Mouse (Mus musculus): Measurements from ENCODE around the gene Tbc1d2.
"Not testable (repeated sequence)": the region's sequence is repeated elsewhere in the genome, so short reads cannot be mapped to it uniquely, and the experiment has no call there.

Tbc1d2 gene

DNA sequence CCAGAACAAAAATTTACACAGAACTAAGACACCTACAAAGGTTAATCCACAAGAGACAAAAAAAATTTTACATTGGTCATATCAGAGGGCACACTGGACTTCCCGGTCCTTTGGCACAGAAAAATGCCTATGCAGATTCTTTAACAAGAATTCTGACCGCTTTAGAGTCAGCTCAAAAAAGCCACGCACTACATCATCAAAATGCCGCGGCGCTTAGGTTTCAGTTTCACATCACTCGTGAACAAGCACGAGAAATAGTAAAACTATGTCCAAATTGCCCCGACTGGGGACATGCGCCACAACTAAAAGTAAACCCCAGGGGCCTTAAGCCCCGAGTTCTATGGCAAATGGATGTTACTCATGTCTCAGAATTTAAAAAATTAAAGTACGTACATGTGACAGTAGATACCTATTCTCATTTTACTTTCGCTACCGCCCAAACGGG, 69.2 kb downstream of the Tbc1d2 start:
- not testable (repeated sequence) for ATAC-seq (ENCODE audit: low TSS enrichment)

DNA sequence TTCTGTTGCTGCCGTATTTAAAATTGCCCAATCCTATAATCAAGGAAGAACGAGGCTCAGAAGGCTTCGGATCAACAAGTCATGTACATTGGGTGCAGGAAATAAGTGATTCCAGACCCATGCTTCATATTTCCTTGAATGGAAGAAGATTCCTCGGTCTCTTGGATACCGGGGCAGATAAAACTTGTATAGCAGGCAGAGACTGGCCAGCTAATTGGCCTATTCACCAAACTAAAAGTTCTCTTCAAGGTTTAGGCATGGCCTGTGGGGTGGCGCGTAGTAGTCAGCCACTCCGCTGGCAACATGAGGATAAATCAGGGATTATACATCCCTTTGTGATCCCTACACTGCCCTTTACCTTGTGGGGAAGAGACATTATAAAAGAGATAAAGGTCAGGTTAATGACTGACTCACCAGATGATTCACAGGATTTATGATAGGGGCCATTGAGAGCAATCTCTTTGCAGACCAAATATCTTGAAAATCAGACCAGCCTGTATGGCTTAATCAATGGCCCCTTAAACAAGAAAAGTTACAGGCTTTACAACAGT, 71.1 kb downstream of the Tbc1d2 start:
- ATAC-seq (ENCODE audit: low TSS enrichment) = not testable (repeated sequence)

DNA sequence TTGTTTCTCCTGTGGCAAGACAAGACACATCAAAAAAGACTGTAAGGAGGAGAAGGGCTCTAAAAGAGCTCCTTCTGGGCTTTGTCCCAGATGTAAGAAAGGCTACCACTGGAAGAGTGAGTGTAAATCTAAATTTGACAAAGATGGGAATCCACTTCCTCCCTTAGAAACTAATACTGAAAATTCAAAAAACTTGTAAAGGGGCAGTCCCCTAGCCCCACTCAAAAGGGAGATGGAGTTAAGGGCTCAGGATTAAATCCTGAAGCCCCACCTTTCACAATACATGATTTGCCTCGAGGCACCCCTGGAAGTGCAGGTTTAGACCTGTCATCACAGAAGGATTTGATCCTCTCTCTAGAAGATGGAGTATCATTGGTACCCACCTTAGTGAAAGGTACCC, 71.8 kb downstream of the Tbc1d2 start:
- no peak for ATAC-seq (ENCODE audit: low TSS enrichment)

DNA sequence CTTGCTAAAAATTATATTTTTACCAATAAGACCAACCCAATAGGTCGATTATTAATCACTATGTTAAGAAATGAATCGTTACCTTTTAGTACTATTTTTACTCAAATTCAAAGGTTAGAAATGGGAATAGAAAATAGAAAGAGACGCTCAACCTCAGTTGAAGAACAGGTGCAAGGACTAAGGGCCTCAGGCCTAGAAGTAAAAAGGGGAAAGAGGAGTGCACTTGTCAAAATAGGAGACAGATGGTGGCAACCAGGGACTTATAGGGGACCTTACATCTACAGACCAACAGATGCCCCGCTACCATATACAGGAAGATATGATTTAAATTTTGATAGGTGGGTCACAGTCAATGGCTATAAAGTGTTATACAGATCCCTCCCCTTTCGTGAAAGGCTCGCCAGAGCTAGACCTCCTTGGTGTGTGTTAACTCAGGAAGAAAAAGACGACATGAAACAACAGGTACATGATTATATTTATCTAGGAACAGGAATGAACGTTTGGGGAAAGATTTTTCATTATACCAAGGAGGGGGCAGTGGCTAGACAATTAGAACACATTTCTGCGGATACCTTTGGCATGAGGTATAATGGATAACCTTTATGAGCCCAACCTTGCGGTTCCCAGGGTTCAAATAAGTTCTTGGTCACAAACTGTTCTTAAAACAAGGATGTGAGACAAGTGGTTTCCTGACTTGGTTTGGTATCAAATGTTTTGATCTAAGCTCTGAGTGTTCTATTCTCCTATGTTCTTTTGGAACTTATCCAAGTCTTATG, 74.3 kb downstream of the Tbc1d2 start:
- not testable (repeated sequence) for ATAC-seq (ENCODE audit: low TSS enrichment)

DNA sequence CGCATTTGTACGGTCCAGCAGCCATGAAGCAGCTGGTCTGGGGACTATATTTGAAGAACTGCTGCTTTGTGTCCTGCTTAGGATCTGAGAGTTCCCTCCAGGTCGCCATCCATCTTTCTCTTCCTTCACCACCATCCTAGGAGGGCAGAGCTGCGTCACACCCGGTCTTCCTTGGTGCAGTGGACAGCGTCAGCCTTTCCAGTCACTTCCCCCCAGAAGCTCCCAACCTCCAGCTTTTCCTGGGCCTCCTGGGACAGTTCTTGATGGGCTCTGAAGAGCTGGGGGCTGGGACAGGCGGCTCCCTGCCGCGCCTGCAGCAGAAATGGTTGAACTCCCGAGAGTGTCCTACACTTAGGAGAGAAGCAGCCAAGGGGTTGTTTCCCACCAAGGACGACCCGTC, 75.2 kb downstream of the Tbc1d2 start:
- no peak for ATAC-seq (ENCODE audit: low TSS enrichment)

DNA sequence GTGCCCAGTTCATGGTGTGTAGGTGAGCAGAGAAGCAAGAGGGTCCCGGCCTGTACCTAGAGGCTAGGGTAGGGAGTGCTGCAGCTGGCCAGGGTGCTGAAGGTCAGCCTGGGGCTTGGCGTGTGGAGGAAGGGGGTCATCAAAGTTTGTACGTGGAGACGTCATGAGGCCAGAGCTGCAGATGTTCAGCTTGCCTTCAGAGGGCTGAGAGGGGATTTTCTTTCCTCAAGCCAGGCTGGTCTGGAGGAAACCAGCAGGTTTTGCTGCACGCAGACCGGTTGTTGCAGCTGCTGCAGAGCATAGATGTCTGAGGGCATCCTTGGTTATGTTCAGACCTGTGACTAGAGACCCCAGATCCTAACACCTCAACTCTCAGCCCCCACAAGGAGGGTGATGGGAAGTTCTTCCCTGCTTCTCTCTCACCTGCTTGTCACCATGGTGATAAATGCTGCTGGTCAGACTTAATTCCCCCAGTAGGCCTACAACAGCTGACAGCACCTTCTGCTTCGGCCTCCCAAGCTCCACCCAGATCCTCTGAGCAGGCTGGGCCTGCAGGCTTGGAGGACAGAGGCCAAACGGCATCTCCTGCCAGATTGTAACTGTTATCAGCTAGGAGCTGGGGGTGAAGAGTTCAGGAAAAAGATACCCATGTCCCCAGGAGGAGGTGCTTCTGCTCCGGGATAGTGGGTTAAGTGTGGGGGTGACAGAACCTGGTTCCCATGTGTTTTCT, 75.8 kb downstream of the Tbc1d2 start:
- ATAC-seq (ENCODE audit: low TSS enrichment) = no peak

DNA sequence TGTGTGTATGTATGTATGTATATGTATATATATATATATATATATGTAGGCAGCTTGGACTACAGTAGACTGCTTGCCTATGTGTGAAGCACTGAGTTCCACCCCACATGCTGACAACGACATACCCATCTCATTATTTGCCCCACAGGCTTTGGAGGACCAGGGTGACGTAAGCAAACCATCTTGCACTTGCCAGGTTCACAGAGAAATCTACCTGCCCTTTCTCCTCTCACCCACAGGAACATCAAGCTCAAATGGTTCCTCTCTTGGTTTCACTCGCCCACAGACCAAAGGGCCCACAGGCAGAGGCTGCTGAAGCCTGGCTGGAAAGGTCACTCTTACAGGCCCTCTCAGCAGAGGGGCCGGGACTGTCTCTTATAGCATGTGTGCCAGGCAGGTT, 77.4 kb downstream of the Tbc1d2 start:
- ATAC-seq (ENCODE audit: low TSS enrichment) = no peak

DNA sequence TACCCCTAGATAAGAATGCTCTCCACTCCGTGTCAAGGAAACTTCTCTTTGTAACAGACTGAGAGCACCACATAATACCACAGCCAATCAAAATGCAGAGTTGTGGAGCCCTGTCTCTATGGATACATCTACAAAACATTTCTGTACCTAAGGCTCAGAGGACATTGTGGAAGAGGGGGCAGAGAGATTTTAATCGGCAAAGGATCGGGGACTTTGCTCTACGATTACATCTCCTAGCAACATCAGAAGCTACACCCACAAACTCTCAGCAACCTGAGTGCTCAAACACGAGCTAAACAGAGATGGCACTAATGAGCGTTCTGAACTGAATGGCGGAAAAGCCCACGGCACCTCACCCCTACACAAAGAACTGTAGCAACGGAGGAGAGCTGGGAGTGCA, 78.3 kb downstream of the Tbc1d2 start:
- no peak for ATAC-seq (ENCODE audit: low TSS enrichment)

DNA sequence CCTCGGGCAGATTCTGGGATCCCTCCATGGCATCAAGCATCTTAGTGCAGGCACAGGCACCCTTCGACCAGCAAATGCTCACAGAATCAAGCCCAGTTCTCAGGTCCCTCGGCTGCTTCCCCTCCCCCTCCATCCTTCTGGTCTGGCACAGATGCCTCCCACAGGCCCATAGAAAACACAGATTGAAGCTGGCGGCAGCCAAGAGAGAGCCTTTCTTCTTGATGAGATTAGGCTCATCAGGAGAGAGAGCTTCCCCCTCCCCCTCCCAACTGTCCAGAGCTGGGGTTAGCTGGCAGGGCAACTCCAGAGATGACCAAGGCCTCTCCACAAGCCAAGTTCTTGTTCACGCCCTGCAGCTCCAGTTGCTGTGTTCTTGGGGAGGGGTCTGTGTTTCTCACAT, 80.3 kb downstream of the Tbc1d2 start:
- peak; percentile 77 for ATAC-seq (ENCODE audit: low TSS enrichment)

DNA sequence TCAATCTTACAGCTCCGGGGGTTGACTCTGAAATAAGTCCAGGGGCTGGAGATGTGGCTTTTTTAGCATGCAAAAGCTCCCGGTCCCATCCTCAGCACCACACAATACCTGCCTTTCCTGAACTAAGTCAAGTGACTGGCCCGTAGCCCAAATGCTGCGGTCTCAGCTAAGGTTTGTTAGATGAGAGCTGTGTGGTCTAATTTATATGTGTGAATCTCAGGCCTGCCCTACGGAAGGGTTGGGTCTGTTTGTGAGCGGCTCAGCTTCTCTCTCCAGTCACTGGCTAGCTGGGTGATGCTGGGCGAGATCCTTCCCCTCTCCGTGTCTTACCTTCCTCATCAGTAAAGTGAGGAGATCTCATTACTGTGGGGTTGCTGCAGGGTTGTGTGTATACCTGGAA, 81.8 kb downstream of the Tbc1d2 start:
- no peak for ATAC-seq (ENCODE audit: low TSS enrichment)

DNA sequence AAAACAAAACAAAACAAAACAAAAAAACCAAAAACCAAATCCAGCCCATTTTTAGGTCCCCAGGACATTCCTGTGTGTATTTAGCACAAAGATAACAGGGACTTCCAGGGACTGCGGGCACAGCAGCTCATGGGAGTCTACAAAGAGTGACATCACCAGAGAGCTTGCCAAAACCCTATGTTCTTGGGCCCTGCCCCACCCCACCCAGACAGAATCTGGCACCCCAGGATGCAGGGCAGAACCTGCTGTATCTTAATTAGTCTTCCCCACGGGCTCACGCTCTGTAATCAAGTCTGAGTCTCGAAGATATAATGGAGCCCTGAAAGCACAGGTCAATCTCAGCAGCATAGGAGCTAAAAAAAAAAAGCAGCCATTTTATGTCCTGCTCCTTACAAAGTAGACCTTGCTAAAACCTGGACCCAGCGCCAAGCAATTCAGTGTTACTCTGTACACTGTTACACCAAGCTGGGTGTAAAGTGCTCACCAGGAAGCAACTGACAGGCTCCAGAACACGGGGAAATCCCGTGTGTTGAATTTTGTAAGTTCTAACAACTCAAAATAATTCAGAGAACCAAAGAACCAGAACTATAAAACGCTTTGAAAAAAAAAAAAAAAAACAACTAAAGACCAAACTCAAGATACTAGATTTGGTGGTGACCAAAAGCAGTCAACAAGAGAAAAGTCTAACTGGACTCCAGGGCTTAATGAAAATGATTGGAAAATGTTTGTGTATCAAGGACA, 82.9 kb downstream of the Tbc1d2 start:
- ATAC-seq (ENCODE audit: low TSS enrichment) = no peak

DNA sequence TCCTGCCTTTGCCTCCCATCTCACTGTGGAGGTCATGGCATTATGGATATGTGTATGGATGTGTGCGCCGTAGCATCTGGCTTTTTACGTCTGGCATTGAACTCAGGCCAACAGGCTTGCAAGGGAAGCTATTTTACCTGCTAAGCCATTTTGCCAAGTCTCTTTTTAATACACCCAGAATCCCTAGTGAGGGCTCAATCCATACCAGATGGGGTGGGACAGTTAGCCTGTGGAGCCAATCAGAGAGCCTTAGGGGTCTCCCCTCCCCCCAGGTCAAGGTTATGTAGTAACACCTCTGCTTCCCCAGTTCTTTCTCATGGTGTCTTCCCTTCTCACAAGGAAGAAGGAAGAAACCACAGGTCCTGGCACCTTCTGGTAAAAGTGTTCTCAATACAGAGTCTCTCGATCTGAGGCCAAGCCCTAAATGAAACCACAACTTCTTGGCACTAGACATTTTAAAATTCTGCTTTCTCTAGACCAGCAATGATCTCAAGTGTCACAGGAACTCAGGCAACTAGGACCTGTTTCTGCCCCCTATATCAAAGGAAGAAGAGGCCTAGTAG, 84.5 kb downstream of the Tbc1d2 start:
- no peak for ATAC-seq (ENCODE audit: low TSS enrichment)

DNA sequence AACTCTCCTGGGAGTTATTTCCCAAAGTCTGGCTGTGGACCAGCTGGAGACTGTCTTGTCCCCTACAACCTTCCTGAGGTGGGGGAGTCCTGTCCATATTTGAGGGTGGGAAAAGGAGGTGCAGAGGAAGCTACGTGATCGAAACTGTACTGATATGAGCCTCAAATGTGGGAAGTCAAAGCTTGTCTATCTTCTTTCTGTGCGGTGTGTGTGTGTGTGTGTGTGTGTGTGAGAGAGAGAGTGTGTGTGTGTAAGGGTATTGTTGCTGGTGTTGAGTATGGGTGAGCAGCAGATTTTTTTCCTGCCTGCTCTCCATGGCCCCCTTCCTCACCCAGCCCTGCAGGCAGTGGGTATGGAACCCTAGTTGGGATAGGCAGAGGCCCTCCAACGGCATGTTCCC, 85.8 kb downstream of the Tbc1d2 start:
- ATAC-seq (ENCODE audit: low TSS enrichment) = no peak

DNA sequence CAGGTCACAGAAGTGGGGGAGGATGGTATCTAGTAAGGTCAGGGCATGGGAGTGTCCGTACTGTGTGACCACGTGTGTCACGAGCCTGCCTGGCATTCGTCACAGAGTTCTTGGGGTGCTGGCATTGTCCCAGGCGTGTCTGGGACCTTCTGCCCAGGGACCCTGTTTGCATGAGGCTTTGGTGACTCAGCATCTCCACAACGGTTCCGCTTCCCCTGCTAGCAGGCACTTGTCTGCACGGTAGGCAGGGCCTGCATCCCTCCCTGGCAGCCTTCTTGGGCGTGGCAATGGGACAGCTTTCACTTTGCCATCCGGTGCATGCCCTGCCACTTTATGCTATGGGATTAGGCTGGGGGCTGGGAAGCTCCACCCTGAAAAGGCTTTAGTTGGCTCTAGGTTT, 86.2 kb downstream of the Tbc1d2 start:
- no peak for ATAC-seq (ENCODE audit: low TSS enrichment)

DNA sequence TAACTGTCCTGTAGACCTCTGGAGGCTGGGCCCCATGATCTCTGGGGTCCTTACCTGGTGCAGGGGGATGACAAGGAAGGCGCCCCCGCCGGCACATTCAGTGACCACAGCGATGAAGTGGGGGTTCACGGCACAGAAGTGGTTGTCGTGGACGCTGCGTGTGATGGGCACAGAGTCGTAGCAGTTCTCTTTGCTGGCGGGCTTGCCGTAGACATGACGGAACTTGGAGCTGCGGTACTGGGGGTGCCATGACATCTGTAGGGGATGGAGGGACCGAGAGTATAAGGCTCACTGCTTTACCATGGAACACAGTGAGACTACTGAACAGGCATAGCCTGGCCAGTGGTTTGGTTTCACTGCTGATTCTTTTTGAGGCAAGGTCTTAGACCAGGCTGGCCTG, 87.2 kb downstream of the Tbc1d2 start:
- ATAC-seq (ENCODE audit: low TSS enrichment) = no peak

DNA sequence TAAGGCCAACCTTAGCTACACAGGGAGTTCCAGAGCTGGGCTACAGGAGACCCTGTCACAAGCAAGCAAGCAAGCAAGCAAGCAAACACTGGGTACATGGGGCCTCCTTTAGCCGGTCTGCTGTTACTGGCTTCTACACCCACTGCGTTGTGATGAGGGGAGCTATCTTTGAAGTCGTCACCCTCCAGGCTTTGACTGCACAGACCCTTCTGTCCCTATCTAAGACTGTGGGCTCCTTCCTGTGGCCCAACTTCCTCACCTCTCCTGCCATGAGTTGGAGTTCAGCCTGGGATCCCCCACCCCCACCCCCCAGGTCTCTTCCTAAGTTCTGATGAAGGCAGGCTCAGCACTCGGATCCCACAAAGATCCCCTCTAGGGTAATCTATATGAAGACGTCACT, 88.0 kb downstream of the Tbc1d2 start:
- ATAC-seq (ENCODE audit: low TSS enrichment) = no peak

DNA sequence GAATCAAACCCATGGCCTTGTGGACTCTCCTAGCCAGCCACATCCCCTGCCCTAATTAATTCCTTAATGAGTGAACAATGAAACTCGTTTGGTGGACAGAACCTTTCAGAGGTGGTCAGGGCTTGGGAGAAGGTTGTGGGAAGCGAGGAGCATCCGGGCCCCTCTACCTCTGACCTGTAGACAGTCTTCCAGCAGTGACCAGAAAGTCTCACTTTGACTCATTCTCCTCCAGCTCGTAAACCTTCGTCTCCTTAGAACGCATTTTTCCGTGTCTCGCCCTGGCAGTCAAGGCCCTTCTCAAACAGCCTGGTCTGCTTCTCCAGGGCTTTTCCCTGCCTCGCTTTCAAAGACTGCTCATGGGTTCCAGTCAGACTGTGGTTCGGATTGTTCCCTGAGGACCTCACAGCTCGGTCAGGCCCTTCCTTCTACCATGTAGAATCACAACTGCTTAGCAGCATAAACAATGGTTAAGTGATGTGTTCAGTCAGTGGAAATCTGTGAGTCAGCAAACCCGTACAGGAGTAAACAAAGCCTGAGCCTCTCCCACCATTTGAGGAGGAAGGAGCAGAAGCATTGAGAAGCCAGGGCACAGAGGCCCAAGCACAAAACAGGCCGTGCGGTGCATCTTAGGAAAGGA, 89.8 kb downstream of the Tbc1d2 start:
- ATAC-seq (ENCODE audit: low TSS enrichment) = no peak

DNA sequence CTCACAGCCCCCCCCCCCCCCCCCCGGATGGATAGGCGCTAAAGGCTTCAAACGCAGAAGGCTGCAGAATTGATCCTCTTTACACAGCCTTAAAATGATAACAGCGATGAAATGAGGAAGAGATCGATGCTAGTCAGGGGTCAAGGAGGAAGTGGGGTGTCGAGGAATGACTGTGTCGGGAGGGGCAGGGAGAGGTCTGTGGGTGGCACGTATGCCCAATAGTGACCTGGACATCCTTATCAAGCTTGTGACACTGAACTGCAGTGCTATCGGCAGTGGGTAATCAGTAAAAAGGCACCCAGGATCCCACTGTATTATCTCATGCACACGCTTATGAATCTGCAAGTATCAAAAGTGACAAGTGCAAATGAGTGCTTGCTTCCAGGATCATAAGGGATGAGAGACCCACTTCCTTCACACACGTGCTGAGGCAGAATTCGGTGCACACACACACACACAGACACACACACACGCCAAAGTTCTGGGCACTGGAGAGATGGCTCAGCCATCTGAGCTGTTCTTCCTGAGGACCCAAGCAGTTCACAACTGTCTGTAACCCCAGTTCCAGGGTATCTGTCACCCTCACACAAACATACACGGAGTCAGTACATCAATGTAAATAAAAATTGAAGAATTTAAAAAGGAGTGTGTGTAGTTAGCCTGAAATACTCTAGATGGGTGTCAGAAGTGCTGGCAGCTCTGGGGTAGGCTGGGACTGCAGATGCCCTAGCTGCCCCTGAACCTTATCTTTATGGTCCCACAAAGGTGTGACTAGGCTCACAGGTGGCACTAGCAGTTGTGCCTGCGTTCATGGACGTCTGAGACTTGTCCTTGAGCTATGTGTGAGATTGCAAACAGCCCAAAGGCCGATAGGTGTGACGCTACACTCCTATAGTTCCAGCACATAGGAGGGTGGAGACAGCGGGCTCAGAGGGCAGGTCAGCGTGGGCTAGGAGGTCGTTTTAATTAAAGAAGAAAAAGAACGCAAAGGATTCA, 91.0 kb downstream of the Tbc1d2 start:
- no peak for ATAC-seq (ENCODE audit: low TSS enrichment)

DNA sequence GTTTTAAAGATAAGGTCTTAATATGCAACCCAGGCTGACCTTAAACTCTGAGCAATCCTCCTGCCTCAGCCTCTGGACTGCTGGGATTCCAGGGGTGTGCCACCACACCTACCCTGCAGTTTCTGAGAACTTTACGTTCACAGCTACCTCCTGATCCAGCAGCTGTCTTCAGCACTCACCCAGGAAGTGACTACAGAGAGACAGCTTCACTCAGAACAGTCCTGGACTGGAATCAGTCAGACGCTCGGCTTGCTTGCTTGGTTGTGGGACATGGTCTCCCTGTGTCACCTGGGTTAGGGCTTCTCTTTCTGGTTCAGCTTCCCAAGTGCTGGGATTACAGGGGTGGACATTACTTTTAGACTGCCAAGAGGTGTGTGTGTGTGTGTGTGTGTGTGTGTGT, 93.1 kb downstream of the Tbc1d2 start:
- ATAC-seq (ENCODE audit: low TSS enrichment) = no peak

DNA sequence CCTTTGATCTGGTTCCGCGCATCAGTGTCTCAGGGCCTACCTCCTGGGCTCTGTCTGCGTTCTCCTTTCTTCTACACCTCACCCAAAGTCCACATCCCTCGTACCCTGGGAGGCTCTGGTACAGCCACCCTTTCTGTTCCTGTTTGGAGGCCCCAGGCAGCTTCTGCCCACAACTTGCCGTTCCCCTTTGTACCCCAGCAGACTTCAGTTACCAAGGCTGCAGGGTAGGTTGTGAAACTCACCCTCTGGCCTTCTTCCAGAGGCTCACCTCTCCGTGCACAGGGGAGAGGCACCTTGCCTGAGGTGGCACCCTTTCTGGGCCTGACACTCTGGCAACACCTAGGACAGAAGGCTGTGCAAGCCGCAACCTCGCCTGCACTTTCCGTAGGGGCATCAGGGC, 94.2 kb downstream of the Tbc1d2 start:
- ATAC-seq (ENCODE audit: low TSS enrichment) = no peak

Measured in frontal cortex, adult (tissue).